Mouse (Mus musculus): ENCODE results near the gene Eipr1. TPM values are rescaled to one million over a fixed set of nuclear protein-coding genes. Genes with fewer than 3 reads are reported as not detected.

The Eipr1 gene
- total and polyA plus RNA-seq, 2 experiments = 6.7 to 18.1 TPM

- Histone ChIP-seq H3K4me1 (ENCODE audit: control insufficient read depth, insufficient read depth, low read length) (peaks cover 6% of the 10 kb centered on the region), H3K27me3 (ENCODE audit: control insufficient read depth, insufficient read depth, low read length) (no peaks in the 10 kb centered on the region), H3K27ac (replicated peaks; ENCODE audit: insufficient read depth, low read depth, low read length) (no peak overlapping the region), H3K9ac (ENCODE audit: low read depth, low read length) (no peak overlapping the region), H3K36me3 (ENCODE audit: control insufficient read depth, insufficient read depth, low read length) (no peaks in the 10 kb centered on the region), H3K79me2 (ENCODE audit: control insufficient read depth, insufficient read depth, low read length) (peaks cover 3% of the 10 kb centered on the region; the same call in 1 of the 2 replicates), H3K4me3 (ENCODE audit: insufficient read depth, low read depth, low read length) (no peak overlapping the region)
- no peak for DNase-seq (ENCODE audit: extremely low read depth, low read depth, low spot score)
- 85% methylated on average over 4 of the region's 4 CpGs for WGBS
- no peak for TF ChIP-seq CTCF (IDR thresholded peaks at IDR 0.05; ENCODE audit: low read depth, low read length)
- no peak for TF ChIP-seq POLR2A (IDR thresholded peaks at IDR 0.05; ENCODE audit: extremely low read depth, insufficient read depth, low read length)
Measured at GRCm38 (mm10) chr12:28809756-28810337, 58.2 kb downstream of the Eipr1 start.

GRCm38 (mm10) chr12:28816681-28817426 lies 65.3 kb downstream of the Eipr1 start:
- Histone ChIP-seq H3K9ac (ENCODE audit: low read depth, low read length) (no peak overlapping the region), H3K4me1 (ENCODE audit: control insufficient read depth, insufficient read depth, low read length) (no peaks in the 10 kb centered on the region), H3K27me3 (ENCODE audit: control insufficient read depth, insufficient read depth, low read length) (no peaks in the 10 kb centered on the region), H3K36me3 (ENCODE audit: control insufficient read depth, insufficient read depth, low read length) (no peaks in the 10 kb centered on the region), H3K4me3 (ENCODE audit: insufficient read depth, low read depth, low read length) (no peak overlapping the region), H3K79me2 (ENCODE audit: control insufficient read depth, insufficient read depth, low read length) (peaks cover 3% of the 10 kb centered on the region), H3K27ac (replicated peaks; ENCODE audit: insufficient read depth, low read depth, low read length) (no peak overlapping the region)
- DNase-seq (ENCODE audit: extremely low read depth, low read depth, low spot score) = no peak
- WGBS = 82% methylated on average over 9 of the region's 9 CpGs
- no peak for TF ChIP-seq CTCF (IDR thresholded peaks at IDR 0.05; ENCODE audit: low read depth, low read length)
- no peak for TF ChIP-seq POLR2A (IDR thresholded peaks at IDR 0.05; ENCODE audit: extremely low read depth, insufficient read depth, low read length)

GRCm38 (mm10) chr12:28817427-28817752 lies 65.8 kb downstream of the Eipr1 start:
- Histone ChIP-seq H3K9ac (ENCODE audit: low read depth, low read length) (no peak overlapping the region), H3K4me1 (ENCODE audit: control insufficient read depth, insufficient read depth, low read length) (no peaks in the 10 kb centered on the region), H3K27ac (replicated peaks; ENCODE audit: insufficient read depth, low read depth, low read length) (no peak overlapping the region), H3K36me3 (ENCODE audit: control insufficient read depth, insufficient read depth, low read length) (no peaks in the 10 kb centered on the region), H3K27me3 (ENCODE audit: control insufficient read depth, insufficient read depth, low read length) (no peaks in the 10 kb centered on the region), H3K4me3 (ENCODE audit: insufficient read depth, low read depth, low read length) (no peak overlapping the region), H3K79me2 (ENCODE audit: control insufficient read depth, insufficient read depth, low read length) (peaks cover 9% of the 10 kb centered on the region)
- 84% methylated on average over 5 of the region's 5 CpGs for WGBS
- no peak for DNase-seq (ENCODE audit: extremely low read depth, low read depth, low spot score)
- TF ChIP-seq CTCF (IDR thresholded peaks at IDR 0.05; ENCODE audit: low read depth, low read length) (no peak), POLR2A (IDR thresholded peaks at IDR 0.05; ENCODE audit: extremely low read depth, insufficient read depth, low read length) (no peak)

- H3K27ac ChIP-seq (replicated peaks; ENCODE audit: insufficient read depth, low read depth, low read length) = no peak overlapping the region
- H3K4me3 ChIP-seq (ENCODE audit: insufficient read depth, low read depth, low read length) = no peak overlapping the region
- no peaks in the 10 kb centered on the region for H3K4me1 ChIP-seq (ENCODE audit: control insufficient read depth, insufficient read depth, low read length)
- WGBS = 47% methylated on average over 3 of the region's 3 CpGs
- no peaks in the 10 kb centered on the region for H3K36me3 ChIP-seq (ENCODE audit: control insufficient read depth, insufficient read depth, low read length)
- H3K9ac ChIP-seq (ENCODE audit: low read depth, low read length) = no peak overlapping the region
- peaks cover 9% of the 10 kb centered on the region for H3K79me2 ChIP-seq (ENCODE audit: control insufficient read depth, insufficient read depth, low read length)
- no peak for TF ChIP-seq CTCF (IDR thresholded peaks at IDR 0.05; ENCODE audit: low read depth, low read length)
- TF ChIP-seq POLR2A (IDR thresholded peaks at IDR 0.05; ENCODE audit: extremely low read depth, insufficient read depth, low read length) = no peak
- no peak for DNase-seq (ENCODE audit: extremely low read depth, low read depth, low spot score)
- H3K27me3 ChIP-seq (ENCODE audit: control insufficient read depth, insufficient read depth, low read length) = no peaks in the 10 kb centered on the region
Measured at GRCm38 (mm10) chr12:28817891-28818290, 66.3 kb downstream of the Eipr1 start.

- Histone ChIP-seq H3K27ac (replicated peaks; ENCODE audit: insufficient read depth, low read depth, low read length) (no peak overlapping the region), H3K9ac (ENCODE audit: low read depth, low read length) (no peak overlapping the region), H3K27me3 (ENCODE audit: control insufficient read depth, insufficient read depth, low read length) (no peaks in the 10 kb centered on the region), H3K36me3 (ENCODE audit: control insufficient read depth, insufficient read depth, low read length) (no peaks in the 10 kb centered on the region), H3K4me3 (ENCODE audit: insufficient read depth, low read depth, low read length) (no peak overlapping the region), H3K4me1 (ENCODE audit: control insufficient read depth, insufficient read depth, low read length) (no peaks in the 10 kb centered on the region), H3K79me2 (ENCODE audit: control insufficient read depth, insufficient read depth, low read length) (peaks cover 6% of the 10 kb centered on the region)
- TF ChIP-seq CTCF (IDR thresholded peaks at IDR 0.05; ENCODE audit: low read depth, low read length) = no peak
- no peak for TF ChIP-seq POLR2A (IDR thresholded peaks at IDR 0.05; ENCODE audit: extremely low read depth, insufficient read depth, low read length)
- WGBS = 95% methylated on average over 7 of the region's 7 CpGs
- DNase-seq (ENCODE audit: extremely low read depth, low read depth, low spot score) = no peak
Measured at GRCm38 (mm10) chr12:28823518-28823917, 71.9 kb downstream of the Eipr1 start.

- H3K27ac ChIP-seq (replicated peaks; ENCODE audit: insufficient read depth, low read depth, low read length) = no peak overlapping the region
- no peak overlapping the region for H3K9ac ChIP-seq (ENCODE audit: low read depth, low read length)
- 58% methylated on average over 3 of the region's 3 CpGs for WGBS
- DNase-seq (ENCODE audit: extremely low read depth, low read depth, low spot score) = peak; percentile 20
- H3K4me3 ChIP-seq (ENCODE audit: insufficient read depth, low read depth, low read length) = no peak overlapping the region
- 0 out of 2 replicates have a peak, but pooled peaks cover 4% of the 10 kb centered on the region for H3K4me1 ChIP-seq (ENCODE audit: control insufficient read depth, insufficient read depth, low read length)
- 0 out of 2 replicates have a peak, but pooled peaks cover 6% of the 10 kb centered on the region for H3K36me3 ChIP-seq (ENCODE audit: control insufficient read depth, insufficient read depth, low read length)
- H3K27me3 ChIP-seq (ENCODE audit: control insufficient read depth, insufficient read depth, low read length) = no peaks in the 10 kb centered on the region
- H3K79me2 ChIP-seq (ENCODE audit: control insufficient read depth, insufficient read depth, low read length) = peaks cover 3% of the 10 kb centered on the region; the same call in 1 of the 2 replicates
- TF ChIP-seq CTCF (IDR thresholded peaks at IDR 0.05; ENCODE audit: low read depth, low read length) = peak; percentile 32; the same call in 1 of the 2 replicates
- TF ChIP-seq POLR2A (IDR thresholded peaks at IDR 0.05; ENCODE audit: extremely low read depth, insufficient read depth, low read length) = no peak
Measured at GRCm38 (mm10) chr12:28829502-28829901, 77.9 kb downstream of the Eipr1 start.

All from liver, adult 2 months (tissue).